ENCODE assay signal across 20 mouse cellular contexts in the genomic region with DNA sequence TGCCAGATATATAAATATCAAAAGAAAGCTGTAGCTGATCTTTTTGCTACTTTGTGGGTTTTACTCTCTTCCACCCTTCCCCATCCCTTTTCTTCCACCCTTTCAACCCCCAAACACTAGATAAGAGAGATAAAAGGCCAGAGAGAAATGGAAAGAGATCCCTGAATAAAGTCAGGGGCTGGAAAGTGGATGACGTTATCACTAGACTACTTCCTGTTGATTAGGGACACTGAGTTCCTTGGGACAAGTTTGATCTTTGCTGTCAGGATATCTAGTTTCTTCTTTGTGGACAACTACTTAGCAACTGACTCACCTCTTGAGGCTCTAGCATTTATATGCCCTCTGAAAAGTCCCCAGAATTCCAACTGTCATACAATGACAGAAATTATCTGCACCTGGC. TPM values are rescaled to one million over a fixed set of nuclear protein-coding genes. Genes with fewer than 3 reads are reported as not detected.
DNase-seq lines count a peak whose midpoint lies in the region; ATAC-seq and TF ChIP-seq lines count a peak whose summit lies in the region.
"Had no signal": no experiment of that assay in that cellular context is flagged by ENCODE, and none has a peak within 500 bp of the region (broad histone marks: within the 10 kb centered on the region; RNA-seq: fewer than 3 reads in every experiment).

No protein-coding gene starts in this region.

- peak overlapping the region; percentile 29; the same call in 1 of the 2 replicates for H3K27ac ChIP-seq in liver, embryonic 13.5 days
- H3K27ac ChIP-seq in MEL (ENCODE audit: control insufficient read depth, low read depth, low read length), result peak overlapping the region; percentile 53
- H3K27ac ChIP-seq: embryonic facial prominence, embryonic 10.5 days; embryonic facial prominence, embryonic 12.5 days; forebrain, embryonic 13.5 days; forebrain, embryonic 15.5 days had no signal

- peaks cover 29% of the 10 kb centered on the region for H3K4me1 ChIP-seq in liver, embryonic 13.5 days (replicated peaks)
- no peaks in the 10 kb centered on the region; the same call in 1 of the 2 replicates for H3K4me1 ChIP-seq in lung, adult 2 months (ENCODE audit: control insufficient read depth, insufficient read depth, low read length)
- peaks cover 6 to 8% of the 10 kb centered on the region in 2 experiments for H3K4me1 ChIP-seq in MEL (ENCODE audit: control insufficient read depth in 1 of 2, insufficient read depth in 2 of 2, low read length in 2 of 2)
- H3K4me1 ChIP-seq: embryonic facial prominence, embryonic 10.5 days; embryonic facial prominence, embryonic 12.5 days; forebrain, embryonic 13.5 days; forebrain, embryonic 15.5 days had no signal

- no peaks in the 10 kb centered on the region for H3K36me3 ChIP-seq in liver, embryonic 13.5 days
- peaks cover 0 to 14% of the 10 kb centered on the region in 2 experiments; a peak in 2 of 4 replicates for H3K36me3 ChIP-seq in MEL (ENCODE audit: control insufficient read depth in 1 of 2, insufficient read depth in 2 of 2, low read length in 2 of 2)

- 22% methylated on average over 1 of the region's 1 CpGs for WGBS in liver, embryonic 13.5 days (ENCODE audit: insufficient replicate concordance)
- 54% methylated on average over 1 of the region's 1 CpGs for WGBS in lung, adult 2 months

- H3K4me2 ChIP-seq in liver, embryonic 13.5 days, result no peak overlapping the region
- H3K4me2 ChIP-seq: embryonic facial prominence, embryonic 12.5 days; forebrain, embryonic 13.5 days; forebrain, embryonic 15.5 days had no signal

- H3K79me2 ChIP-seq in MEL (ENCODE audit: control insufficient read depth, insufficient read depth, low read length, poor library complexity), result no peaks in the 10 kb centered on the region

- no peaks in the 10 kb centered on the region for H3K27me3 ChIP-seq in liver, embryonic 13.5 days
- H3K27me3 ChIP-seq in MEL (ENCODE audit: control insufficient read depth in 1 of 2, insufficient read depth in 2 of 2, low read length in 2 of 2), result no peaks in the 10 kb centered on the region
- H3K27me3 ChIP-seq: embryonic facial prominence, embryonic 12.5 days; forebrain, embryonic 13.5 days; forebrain, embryonic 15.5 days; Patski had no signal

- H3K9ac ChIP-seq in liver, embryonic 13.5 days, result no peak overlapping the region
- peak overlapping the region; percentile 11; the same call in 1 of the 2 replicates for H3K9ac ChIP-seq in MEL (ENCODE audit: control insufficient read depth, low read depth, low read length, poor library complexity, severe bottlenecking)
- H3K9ac ChIP-seq: embryonic facial prominence, embryonic 12.5 days; forebrain, embryonic 13.5 days; forebrain, embryonic 15.5 days had no signal

- H3K9me3 ChIP-seq in liver, embryonic 13.5 days (replicated peaks), result no peaks in the 10 kb centered on the region
- no peaks in the 10 kb centered on the region for H3K9me3 ChIP-seq in MEL (replicated peaks; ENCODE audit: insufficient read depth, low read length)
- H3K9me3 ChIP-seq: embryonic facial prominence, embryonic 10.5 days; embryonic facial prominence, embryonic 12.5 days; forebrain, embryonic 13.5 days; forebrain, embryonic 15.5 days had no signal

- no peak for TF ChIP-seq POLR2A in lung, adult 2 months (IDR thresholded peaks at IDR 0.05; ENCODE audit: borderline replicate concordance, extremely low read depth, low read depth, low read length)
- no peak for TF ChIP-seq POLR2A in MEL (IDR thresholded peaks at IDR 0.05; ENCODE audit: control insufficient read depth in 1 of 2, insufficient read depth in 1 of 2, low read depth in 1 of 2, low read length in 2 of 2, poor library complexity in 1 of 2)

- no peak for ATAC-seq in liver, embryonic 13.5 days (ENCODE audit: low read depth)
- ATAC-seq: activated CD4-positive, CD25-positive, alpha-beta regulatory T cell, adult 4 months; forebrain, embryonic 13.5 days; forebrain, embryonic 15.5 days; Patski had no signal

- TF ChIP-seq RAD21 in MEL (IDR thresholded peaks at IDR 0.05; ENCODE audit: low read depth, low read length), result no peak

- no peak overlapping the region for H3K4me3 ChIP-seq in liver, embryonic 13.5 days (replicated peaks)
- H3K4me3 ChIP-seq in lung, adult 2 months (replicated peaks; ENCODE audit: extremely low read depth, low read depth, low read length), result no peak overlapping the region
- no peak overlapping the region for H3K4me3 ChIP-seq in MEL (ENCODE audit: control insufficient read depth in 1 of 2, insufficient read depth in 1 of 2, low read depth in 2 of 2, low read length in 2 of 2)
- H3K4me3 ChIP-seq: embryonic facial prominence, embryonic 10.5 days; embryonic facial prominence, embryonic 12.5 days; forebrain, embryonic 13.5 days; forebrain, embryonic 15.5 days had no signal

- peak in 1 of 2 experiments; percentile 40; a peak in 3 of 4 replicates for TF ChIP-seq EP300 in MEL (IDR thresholded peaks at IDR 0.05; ENCODE audit: low read depth in 1 of 2, low read length in 2 of 2)

- no peak for DNase-seq in liver, embryonic 13.5 days
- DNase-seq in liver (no peak), MEL (ENCODE audit: low read depth, low spot score) (peak; percentile 30)
- peak; percentile 16 for DNase-seq in lung, postnatal 25 days (ENCODE audit: low spot score)
- no peak for DNase-seq in lung, adult 2 months
- DNase-seq in kidney, postnatal 36 days, result no peak
- DNase-seq: adrenal gland, adult 8-10 months; adrenal gland, postnatal 14 days; adrenal gland, postnatal 36 days; cerebellum, adult 11-12 months; cerebellum, adult 2 months; cerebellum, adult 9-10 months; cerebellum, postnatal 10 days; cerebellum, postnatal 25 days had no signal

- no peak for TF ChIP-seq CTCF in lung, adult 2 months (IDR thresholded peaks at IDR 0.05; ENCODE audit: insufficient read depth, low read length)
- no peak for TF ChIP-seq CTCF in MEL (IDR thresholded peaks at IDR 0.05 in 2 of 3, conservative IDR thresholded peaks at IDR 0.05 in 1 of 3; ENCODE audit: control insufficient read depth in 1 of 3, insufficient read depth in 1 of 3, low read depth in 2 of 3, low read length in 3 of 3, poor library complexity in 1 of 3, severe bottlenecking in 1 of 3)

TF ChIP-seq in MEL, 35 proteins besides CTCF, POLR2A, EP300 and RAD21:
- TF ChIP-seq MEF2A (IDR thresholded peaks at IDR 0.05; ENCODE audit: extremely low read depth, insufficient replicate concordance, low read depth, low read length, poor library complexity, severe bottlenecking), result no peak
- TF ChIP-seq GATA1 (IDR thresholded peaks at IDR 0.05; ENCODE audit: low read depth, low read length), result peak; percentile 66
- TF ChIP-seq ETS1 (IDR thresholded peaks at IDR 0.05; ENCODE audit: low read depth, low read length), result peak; percentile 36; the same call in 1 of the 2 replicates
- TF ChIP-seq RCOR1 (IDR thresholded peaks at IDR 0.05; ENCODE audit: low read depth, low read length), result peak; percentile 40; the same call in 1 of the 2 replicates
- TF ChIP-seq MAX (IDR thresholded peaks at IDR 0.05; ENCODE audit: low read length), result no peak

RNA-seq across cellular contexts. Expression of gene Klc2, which starts 52.1 kb away (rescaled TPM):
- 2.3 and 2.9 TPM in 2 replicates for polyA plus RNA-seq in liver, embryonic 13.5 days (2015; fragmentation: Nextera tagmentation; extraction: Ambion mirVana)
- 35.5 and 47.3 TPM in 2 replicates for polyA plus RNA-seq in lung, adult 2 months (2012; rRNA removed)
- 7.3 TPM in 2 replicates for total RNA-seq in MEL (2012; rRNA removed)
- 10 to 100 TPM in 1 of 2 experiments, not detected in 1; 30.3 TPM for polyA plus RNA-seq in MEL (2012; ENCODE audit: insufficient read depth in 1 of 2, insufficient read length in 2 of 2, low read depth in 1 of 2, low replicate concordance in 2 of 2, missing spikeins in 1 of 2)

Comparison
In these comparisons a context has a peak if more than half of its experiments do, and no peak if none do; other contexts are left out.
1. DNase-seq: peak in lung, postnatal 25 days (single experiment) and MEL (single experiment); none in liver, embryonic 13.5 days (single experiment), liver (single experiment), lung, adult 2 months (single experiment) and kidney, postnatal 36 days (0 of 2).